Mouse (Mus musculus) layer of hippocampus, adult 18-20 months (tissue): ENCODE measurements around the gene Trio. TPM values are rescaled to one million over a fixed set of nuclear protein-coding genes. Genes with fewer than 3 reads are reported as not detected.

ENCODE experiments used
- DNase-seq, 2 experiments: peaks; one replicate each; pipeline ENCODE4 v3.0.0; 2022; ENCODE audit warnings: low spot score in 2 of 2
- total RNA-seq, 2 experiments: library from RNA; stranded (reverse); gene quantifications; 2 replicates each; pipeline ENCODE4 v1.2.3; 2021

Trio gene
- total RNA-seq, 2 experiments from 2014 or later: 283 to 296 TPM

DNA sequence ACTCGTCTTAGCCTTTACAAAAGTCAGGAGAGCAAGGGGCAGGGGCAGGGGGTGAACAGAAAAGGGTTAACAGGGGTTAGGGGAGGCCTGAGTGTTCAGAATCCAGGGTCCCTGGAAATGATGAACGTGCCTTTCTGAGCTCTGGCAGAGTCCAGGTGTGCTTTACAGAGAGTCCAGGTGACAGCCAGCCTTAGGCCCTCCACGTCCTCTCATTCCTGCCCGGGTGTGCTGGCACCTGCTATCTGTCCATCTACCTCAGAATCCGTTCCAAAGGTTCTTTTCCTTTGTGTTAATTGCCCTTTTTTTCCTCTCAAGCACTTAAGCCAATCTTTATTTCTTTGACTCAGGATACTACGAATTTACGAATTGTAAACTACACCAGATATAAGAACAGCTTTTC, 32.1 kb downstream of the Trio start:
- no peak for DNase-seq

DNA sequence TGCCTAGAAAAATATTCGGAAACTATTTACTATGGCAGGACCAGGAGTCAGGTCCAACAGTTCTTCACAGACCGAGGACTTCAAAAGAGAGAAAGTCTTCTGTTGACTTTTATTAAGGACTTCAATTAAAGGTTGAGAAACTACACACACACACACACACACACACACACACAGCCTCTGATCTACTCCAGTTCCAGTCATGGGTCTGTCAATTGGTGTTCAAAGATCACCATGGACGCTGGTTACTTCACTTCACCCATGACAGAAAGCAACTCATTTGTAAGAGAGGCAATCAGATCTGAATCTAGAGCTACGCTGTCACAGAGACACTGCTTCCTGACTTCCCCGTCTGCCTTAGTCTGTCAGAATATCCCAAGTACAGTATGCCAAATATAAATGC, 33.1 kb downstream of the Trio start:
- no peak for DNase-seq

DNA sequence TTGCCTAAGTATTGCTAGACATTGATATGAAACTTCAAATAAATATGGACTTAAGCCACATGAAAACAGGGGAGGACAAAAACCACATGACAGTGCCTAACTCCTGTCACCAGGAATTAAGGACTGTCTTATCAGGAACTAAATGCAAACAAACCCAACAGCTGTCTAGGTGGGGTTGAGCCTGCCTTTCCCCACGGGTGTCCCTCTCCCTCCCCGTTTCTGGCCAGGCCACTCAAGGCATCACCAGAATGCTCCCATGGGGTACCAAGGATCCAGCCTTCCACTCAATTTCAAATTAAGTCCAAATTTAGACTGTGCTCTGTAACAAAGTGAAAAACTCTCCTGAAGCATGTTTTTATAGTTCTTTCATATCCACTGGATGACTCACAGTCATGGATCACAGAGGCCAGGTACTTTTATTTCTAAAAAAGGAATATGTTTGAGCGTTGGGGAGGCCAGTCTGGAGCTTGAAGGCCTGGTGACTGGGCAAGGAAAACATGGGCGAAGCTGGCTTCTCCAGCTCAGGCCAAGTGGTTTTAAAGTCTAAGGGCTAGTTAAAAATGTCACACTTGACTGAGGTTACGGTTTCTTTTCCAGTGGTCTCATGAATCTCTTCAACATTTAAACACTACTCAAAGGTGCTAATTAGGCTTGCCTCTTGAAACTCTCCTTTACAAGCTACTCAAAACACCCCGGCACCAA, 33.6 kb downstream of the Trio start:
- DNase-seq: no peak

DNA sequence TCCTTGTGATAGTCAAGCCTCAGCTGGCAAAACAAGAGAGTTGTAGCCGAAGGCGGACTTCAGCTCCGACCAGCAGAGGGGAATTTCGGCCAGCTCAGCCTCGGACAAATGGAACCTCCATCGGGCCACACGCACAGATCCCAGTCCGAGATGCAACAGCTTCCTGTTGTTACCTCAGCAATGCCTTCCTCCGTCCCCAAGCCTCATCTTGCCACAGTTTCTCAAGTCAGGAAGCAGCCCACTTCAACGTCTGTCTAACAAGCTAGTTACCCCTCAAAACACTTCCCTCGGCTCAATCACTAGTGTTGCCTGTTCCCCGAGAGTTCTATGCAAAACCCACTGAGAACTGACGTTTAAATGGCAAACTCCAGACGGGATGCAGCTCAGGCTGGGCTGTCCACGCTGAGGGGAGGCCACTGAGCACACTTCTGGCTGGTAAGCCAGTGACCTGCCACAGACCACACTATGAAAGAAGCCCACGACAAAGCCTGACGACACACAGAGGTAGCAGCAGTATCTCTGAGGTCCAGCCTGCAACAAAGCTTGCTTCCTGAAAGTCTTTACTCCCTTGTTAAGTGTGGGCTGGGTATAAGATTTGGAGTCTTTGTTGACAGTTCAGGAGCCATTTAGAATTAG, 34.5 kb downstream of the Trio start:
- DNase-seq: no peak

DNA sequence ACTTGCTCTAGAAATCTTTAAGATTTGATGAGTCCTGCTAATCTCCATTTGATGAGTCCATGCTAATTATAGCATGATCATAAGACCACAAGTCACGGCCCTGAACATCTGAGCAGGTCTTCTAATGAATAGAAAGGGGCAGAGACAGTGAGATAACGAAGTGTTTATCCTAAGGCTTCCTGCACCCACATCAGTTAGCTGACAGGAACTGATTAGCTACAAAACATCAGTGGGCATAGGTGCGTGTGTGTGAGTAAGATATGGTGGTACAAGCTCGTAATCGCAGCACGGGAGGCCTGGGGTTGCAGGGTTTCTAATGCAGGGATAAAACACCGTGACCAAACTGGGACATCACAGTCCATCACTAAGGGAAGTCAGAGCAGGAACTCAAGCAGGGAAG, 37.7 kb downstream of the Trio start:
- DNase-seq: no peak

DNA sequence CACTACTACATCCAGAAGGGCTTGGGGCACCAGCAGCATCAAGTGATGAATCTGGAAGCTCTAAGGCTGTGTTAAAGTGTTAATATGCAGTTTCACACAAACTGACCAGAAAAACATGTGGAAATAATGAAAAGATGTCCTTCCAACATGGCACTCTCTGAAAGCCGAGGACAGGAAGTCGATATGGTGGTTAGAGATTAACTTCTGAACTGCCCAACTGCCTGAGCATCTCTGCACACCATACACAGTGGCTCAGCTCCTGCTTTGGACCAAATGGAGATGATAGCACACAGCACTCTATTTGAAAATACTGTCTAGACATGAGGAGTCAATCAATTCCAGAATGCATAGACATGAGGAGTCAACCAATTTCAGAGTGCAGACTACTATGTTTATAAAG, 40.8 kb downstream of the Trio start:
- DNase-seq: no peak

DNA sequence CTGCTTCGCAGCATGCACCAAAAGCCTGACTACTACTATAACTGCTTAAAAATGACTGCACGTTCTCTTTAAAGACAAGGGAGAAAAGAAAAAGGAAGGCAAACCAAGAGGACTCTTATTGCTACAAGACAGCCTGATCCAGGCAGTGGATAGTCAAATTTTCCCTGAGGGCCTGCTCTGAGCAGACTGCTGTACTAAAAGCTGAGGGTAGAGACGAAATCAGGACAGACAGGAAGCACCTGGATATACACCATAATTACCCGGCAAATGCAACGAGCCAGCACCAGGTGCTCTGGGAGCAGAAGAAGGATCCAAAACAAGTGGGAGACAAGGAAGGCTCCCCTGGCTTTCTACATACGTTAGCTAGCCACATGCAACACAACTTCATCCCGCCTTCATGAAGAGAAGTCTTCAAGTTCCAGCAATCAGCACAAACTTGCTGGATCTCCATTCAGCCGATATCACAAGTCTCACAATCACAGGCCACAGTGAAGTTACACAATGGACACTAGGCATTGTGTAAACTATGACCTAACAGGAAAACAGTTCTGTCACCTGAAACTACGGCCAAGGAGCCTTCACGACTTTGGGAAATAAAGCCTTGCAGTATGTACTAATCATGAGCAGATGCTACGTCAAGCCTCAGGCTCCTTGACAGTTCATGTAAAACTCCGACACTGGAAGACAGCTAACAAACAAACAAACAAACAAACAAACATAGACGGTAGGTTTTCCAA, 43.7 kb downstream of the Trio start:
- no peak for DNase-seq

DNA sequence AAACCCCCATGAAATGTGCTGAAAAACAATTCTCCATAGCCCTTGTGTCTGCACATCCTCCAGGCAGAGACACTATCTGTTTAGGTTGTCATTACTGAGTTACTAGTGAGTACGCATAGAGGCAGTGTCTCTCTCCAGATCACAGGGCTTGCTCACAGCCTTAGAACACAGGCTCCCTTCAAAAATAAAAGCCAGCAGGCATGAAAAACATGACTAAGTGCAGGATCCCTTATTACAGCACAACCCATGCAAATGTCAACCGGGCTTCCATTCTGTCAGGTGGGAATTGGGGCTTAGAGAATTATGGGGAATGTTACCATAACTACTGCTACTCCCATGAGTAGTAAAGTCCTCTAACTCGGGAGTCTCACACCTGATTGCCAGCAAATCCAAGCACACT, 44.4 kb downstream of the Trio start:
- no peak for DNase-seq

DNA sequence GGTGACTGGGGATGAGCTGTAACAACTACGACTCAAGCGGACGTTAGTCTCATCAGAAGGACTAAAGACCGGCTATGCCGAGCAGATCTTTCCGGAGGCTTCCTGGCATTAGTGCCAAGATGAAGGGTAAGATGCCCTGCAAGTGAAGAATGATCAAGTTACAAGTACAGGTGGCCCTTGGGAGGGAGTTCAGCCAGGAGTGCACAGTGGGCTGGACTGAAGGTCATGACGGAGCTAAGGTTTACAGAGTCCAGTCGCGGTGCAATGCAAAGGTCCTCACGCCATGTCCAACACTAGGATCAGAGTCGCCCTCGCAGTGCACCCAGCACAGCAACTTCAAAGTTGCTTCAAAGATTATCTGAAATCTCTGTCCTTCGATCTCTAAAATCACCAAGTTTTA, 45.2 kb downstream of the Trio start:
- no peak for DNase-seq

DNA sequence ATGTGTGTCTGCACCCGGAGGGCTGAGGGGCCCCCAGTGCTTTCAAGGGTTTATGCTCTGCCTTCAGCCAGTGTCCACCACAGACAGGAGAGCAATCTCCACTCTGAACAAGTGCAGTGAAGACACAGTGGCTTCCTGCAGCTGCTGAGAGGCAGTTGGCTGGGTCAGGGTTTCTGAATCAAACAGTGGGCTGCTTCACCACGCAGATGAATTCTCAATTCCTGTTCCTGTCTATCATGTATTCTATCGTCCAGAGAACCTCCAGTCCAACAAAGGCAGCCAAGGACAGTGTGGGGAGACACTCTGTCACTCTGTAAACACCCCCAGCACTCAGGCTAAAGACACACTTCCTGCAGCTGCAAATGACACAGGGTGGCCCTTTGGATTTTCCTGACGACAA, 48.7 kb downstream of the Trio start:
- DNase-seq: no peak

DNA sequence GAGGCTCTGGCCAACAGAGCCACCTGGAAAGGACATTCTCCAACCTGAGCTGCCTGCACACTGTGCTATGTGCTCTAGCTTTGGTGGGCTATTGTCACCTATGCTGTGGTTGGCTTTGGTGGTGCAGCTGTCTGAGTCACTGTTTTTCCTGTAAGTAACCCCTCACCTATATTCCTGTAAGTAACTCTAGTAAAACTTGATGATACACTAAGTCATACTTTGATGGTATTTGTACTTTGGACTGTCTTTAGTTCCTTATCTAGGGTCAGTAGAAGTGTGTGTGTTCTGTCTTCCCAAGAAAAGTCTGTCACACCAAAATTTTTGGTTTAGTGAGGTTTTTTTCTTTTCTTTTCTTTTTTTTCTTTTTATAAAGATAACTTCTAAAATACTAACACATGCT, 49.3 kb downstream of the Trio start:
- DNase-seq: no peak

DNA sequence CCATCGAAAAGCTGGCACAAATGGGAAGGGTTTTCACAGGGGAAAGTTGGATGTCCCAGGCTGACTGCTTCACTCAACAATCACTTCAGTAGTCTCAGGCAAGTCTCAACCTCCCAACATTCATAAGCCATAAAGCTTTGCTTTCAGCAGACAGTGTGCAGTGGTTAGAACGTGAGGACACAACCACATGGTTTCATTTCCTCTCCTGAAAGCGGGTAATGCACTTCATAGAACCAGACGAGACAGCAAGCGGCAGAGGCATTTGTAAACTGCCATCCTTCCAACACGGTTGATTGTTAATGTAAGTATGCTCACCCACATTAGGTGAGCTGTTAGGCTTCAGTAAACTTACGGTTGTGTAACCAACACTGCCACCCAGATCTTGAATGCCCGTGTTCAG, 51.0 kb downstream of the Trio start:
- DNase-seq: no peak

DNA sequence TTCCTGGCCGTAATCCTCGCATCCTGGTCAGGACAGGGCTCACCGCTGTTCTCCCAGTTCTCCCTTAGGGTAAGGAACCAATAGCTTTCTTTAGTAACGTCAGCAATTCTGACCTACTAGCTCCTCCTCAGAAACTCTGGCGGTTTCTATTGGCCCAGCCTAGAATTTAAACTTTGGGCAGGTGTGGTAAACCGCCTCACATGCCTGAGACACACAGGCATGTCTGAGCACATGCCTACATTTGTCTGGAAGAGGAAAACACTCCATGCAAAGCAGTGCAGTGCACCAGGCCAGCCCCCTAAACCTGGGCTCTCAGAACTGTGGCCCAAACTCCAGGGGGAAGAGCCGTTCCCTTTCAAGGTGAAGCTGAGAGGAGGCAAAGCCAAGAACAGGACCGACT, 57.5 kb downstream of the Trio start:
- no peak for DNase-seq

DNA sequence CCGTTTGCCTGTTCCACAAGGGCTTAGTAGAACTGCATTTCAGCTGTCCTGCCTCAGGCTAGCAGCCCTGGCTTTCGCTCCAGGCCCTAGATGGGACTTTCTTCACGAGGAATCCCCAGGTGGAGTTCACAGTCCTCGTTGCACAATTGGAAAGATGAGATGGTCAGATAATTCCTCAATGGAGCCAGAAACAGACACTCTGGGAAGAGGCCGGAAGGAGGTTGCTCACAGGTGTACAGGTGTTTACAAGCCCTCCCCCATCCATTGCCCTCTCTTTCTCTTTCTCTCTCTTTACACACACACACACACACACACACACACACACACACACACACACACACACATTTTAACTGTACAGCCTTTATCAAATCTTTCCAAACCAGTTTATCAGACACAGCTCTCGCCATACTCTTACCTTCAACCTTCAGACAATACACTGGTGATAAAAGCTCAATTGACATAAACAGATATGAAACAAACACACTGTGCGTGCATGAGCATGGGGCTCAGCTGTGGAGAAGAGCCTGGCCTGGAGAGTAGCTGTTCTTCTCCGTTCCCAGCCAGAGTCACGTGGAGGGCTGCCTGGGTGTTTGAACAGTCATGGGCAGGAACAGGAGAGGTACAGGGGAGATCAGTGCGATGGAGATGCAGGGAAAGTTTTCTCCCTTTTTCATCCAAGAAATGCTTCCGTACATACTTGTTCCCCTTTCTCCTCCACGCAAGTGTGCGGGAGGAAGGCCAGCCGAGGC, 58.3 kb downstream of the Trio start:
- no peak for DNase-seq

DNA sequence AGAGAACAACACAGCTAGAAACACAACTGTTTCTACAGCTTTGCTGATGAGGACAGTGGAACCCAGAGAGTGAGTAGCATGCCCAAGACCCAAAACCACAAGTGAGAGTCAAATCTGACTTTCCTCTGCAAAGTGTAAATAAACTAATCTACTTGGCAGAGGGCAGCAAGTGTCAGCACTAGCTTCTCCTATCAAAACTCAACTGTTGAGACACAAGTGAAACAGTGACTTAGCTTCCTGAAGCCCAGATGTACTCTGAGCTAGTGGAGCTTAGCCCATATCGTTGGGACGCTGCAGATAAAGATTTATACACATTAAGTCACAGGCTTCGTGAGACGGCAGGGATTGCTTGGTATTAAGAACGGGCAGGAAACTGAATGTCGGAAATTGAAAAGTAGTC, 60.8 kb downstream of the Trio start:
- no peak for DNase-seq

DNA sequence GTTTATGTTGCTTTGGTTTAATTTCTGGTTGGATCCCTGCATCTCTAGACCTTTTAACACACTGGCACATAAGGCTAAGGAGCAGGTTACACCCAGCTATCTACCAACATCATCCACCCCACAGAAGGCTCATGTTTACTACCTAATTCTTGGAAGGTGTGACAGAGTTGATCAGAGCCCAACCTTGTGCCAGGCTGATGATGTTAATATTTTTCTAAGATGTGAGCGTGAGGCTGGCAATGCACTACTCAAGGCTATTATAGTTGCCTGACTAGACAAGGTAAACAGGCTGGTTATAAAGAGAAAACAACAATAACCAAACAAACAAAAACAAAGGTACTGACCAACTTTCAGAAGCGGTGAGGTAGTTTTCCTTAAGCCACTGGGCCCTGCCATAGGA, 62.1 kb downstream of the Trio start:
- DNase-seq: no peak

DNA sequence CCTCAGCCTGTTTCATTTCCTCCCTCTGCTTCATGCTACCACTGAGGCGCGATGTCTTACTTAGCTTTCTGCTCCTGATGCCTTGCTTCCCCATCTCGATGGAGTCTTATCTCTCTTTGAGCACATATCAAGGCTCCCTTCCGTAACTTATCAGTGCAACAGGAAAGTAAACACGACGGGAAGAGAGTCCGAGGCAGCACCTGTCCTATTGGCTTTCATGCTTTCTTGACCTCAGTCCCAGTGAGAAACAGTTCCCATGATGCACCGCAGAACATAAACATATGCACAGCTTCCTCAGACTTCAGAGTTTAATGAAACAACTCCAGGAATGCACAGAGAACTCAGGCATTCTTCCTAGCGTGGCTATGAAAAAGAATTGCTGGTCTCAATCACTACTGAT, 65.0 kb downstream of the Trio start:
- no peak for DNase-seq

DNA sequence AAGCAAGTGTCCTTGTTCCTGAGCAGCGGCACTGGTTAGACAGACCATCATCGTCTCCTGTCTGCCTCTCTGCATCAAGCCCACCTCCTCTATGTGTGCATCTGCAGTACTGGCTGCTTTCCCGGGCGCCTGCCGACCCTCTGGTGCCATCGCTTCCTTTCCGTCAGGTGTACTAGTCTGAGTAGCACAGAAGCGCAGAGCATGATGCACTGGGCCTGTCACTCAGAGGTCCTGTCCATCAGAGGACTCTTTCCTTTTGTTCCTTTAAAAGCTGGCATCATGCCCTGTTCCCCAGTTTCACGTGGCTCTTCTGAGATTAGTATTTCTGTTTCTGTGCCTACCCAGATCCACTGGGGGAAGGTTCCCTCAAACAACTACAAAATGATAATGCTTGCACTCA, 67.8 kb downstream of the Trio start:
- DNase-seq: no peak

DNA sequence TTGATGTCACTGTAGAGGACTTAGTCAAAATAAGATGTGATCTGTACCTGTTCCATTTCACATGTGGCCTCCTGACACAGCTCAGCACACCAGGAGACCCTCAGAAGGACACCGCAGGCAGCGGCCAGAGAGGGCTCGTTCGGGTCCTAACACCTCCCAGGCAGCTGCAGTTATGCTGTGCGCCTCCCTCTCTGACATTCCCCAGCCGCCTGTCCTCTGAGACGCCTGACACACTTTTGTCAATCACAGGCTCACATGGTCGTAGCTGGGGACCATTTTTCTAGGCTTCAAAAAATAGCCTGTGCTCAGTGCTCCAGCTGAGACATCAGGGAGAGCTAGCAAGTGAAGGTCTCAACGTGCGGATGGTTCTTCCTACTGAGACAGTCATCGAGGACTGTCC, 70.0 kb downstream of the Trio start:
- DNase-seq: no peak

DNA sequence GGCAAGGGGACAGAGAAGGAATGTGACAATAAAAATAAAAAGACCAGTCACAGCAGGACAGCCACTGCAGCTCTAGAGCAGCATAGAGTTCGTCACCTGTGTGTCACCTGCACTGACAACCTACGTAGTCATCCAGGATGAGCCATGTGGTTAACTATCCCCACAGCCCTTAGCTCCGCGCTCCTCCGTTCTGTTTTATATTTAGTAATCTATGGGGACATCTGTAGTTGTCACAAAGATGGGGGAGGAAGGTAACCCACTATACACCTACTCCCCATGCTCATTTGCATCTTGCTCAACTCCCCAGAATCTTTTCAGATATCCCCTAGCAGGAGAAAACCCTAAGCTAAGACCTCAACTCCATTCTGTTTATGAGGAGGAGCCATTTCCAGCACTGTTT, 71.3 kb downstream of the Trio start:
- no peak for DNase-seq

DNA sequence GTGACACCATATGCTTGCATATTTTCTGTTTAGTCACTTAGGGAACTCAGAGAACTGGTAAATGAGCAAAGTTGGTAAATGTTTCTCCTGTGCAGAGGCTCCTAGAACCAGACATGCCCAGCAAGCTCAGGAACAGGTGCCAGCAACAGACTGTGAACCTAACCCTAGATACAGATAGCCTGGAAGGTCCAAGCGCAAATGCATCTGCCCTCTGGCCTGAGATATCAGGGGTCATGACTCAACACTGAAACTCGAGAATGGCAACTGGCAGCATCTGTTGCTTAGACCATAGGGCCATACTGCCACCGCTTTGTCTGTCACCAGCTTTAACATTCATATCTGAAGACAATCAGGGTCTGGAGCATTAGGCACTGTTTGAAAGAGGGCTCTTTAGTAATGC, 72.1 kb downstream of the Trio start:
- no peak for DNase-seq

DNA sequence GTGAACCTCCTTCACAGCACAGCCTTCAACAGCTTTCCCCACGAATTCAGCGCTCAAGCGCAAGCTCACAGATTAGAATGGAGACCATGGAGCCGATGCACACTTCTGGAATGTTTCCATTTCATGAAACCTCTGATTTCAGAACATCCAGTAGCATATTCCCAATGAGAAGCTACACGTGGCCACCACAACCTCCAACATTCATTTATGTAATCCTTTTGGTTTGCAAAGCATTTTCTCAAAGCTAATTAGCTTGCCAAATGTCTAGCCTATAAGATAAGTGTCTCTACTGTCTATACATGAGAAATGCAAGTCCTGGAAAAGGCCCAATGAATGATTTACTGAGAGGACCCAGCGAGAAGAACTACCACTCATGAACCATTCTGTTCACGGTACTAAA, 74.5 kb downstream of the Trio start:
- DNase-seq: no peak
